Mouse (Mus musculus) stomach, postnatal 0 days (tissue): Measurements from ENCODE around the gene Samd14.

ENCODE experiments used
- CTCF ChIP-seq: IDR thresholded peaks from 2 replicates; pipeline ENCODE4 v1.5.1; 2016; ENCODE audit warnings: antibody characterized with exemption, low read depth, mild to moderate bottlenecking, moderate library complexity
- EP300 ChIP-seq: optimal IDR thresholded peaks from 2 replicates; pipeline ENCODE3; 2016; ENCODE audit warnings: antibody characterized with exemption

DNA sequence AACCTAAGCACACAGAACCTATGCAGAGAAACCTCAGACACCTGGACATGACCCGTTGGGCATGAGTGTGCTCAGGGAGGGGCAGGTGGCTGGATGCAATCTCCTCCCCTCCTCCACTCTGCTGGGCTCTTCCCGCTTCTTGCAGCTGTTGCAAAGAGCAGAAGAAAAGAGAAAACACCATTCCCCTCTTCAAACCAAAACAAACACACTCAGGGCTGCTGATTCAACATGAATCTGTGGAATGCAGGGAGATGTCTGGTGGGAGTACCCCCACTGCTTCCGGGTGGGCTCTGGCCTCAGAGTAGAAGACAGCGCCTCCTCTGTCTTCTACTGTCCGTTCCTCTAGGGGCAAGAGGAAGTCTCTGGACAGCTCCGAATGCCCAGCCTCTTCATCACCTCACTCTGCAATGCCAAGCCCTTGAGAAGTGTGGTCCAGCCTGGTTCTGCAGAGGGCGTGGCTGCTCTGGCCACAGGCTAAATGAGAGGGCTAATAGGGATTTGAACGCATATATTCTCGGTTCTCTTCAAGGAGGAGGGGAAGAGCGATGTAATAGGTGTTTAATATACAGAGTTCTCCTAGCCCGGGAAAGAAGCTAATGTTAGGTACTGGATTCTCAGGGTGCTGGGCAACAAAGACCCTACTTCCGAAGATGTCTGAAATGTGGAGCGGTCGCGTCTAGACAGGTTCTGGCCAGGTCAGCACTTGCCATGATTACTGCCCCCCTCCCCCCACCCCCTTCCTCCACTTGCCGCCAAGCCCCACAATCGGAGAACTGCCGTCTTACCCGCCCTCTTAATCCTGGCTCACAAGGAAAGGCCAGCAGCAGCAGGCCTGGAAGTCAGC lies 65.7 kb downstream of the Samd14 start:
- TF ChIP-seq CTCF = peak; percentile 49
- TF ChIP-seq EP300 = no peak
